Mouse (Mus musculus) testis, postnatal 10 days (tissue): Measurements from ENCODE around the gene Kcnd1.

Source experiments
- DNase-seq: peaks from one replicate; pipeline ENCODE4 v3.0.0; 2021; ENCODE audit warnings: low spot score

Gene Kcnd1

GRCm38 (mm10) chrX:7859191-7859753 is 37.2 kb downstream of the Kcnd1 start:
- DNase-seq = no peak

DNA sequence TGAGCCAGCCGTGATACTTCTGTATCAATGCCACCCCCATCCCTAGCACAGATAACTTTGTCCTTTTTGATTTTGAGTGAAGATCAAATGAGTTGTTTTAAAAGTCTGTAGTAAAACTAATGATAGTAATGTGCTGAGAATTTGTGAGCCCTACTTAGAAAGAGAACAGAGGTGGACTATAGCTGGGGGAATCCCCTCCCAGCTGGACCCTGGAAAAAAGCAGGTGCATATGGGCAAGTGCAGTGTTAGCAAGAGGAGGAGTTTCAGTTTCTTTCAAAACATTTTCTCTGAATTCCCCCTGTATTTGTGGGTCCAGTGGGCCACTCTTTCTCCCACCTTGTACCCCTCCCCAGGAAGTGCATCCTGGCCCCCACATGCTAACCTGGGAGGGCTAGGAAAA is 41.1 kb downstream of the Kcnd1 start:
- no peak for DNase-seq

GRCm38 (mm10) chrX:7864551-7864950 is 42.5 kb downstream of the Kcnd1 start:
- DNase-seq = no peak

DNA sequence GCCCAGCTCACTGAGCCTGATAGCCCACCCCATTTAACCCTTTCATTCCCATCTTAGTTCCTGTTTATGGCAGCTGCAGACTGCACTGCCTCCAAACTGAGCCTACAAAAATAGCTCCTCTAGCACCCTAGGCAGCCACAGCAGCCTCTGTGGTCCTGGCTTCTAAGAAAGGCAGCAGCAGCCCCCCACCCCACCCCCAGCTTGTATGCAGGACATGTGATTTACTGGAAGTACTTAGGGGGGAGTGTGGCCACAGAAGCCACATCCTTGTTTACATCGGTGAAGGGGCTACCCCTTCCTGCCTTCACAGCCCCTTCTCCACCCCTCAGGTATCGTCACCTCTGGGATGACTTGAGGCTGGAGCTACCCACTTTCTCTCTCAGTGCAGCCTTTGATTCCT is 43.3 kb downstream of the Kcnd1 start:
- no peak for DNase-seq

- no peak for DNase-seq
Observed at GRCm38 (mm10) chrX:7865786-7866185, 43.7 kb downstream of the Kcnd1 start.

DNA sequence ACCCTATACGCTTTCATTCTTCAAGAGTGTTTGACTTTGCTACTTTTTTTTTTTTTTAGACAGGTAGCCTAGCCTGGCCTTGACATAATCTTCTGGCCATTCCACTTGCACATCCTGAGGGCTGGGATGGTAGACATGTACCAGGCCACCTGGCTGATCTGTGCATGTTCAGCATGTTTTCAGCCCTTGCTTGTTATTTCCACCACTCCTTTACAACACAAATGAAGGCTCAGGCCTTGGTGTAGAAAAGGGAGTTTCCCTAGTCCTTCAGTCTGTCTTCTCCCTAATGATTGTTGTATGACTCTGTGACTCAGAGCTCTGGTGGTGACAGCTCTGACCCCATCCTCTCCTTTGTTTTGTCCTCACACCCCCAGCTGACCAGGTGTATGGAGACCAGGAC is 45.1 kb downstream of the Kcnd1 start:
- no peak for DNase-seq

DNA sequence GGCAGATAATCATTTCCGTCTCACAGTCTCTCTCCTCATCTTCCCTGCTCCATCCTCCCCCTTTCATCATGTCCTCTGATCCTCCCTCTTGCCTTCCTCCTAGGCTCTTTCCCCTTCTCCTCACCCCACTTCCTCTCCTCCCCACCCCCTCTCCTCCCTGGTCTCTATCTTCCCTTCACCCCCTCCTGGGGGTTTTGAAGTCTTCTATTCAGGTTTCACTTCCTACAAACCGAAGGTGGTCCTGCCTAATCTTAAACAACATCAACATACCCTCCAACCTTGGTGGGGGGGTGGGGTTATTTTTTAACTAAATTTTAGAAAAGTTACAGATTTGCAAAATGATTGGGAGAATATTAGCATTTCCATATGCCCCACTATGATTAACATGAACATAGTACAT is 46.4 kb downstream of the Kcnd1 start:
- DNase-seq = no peak

DNA sequence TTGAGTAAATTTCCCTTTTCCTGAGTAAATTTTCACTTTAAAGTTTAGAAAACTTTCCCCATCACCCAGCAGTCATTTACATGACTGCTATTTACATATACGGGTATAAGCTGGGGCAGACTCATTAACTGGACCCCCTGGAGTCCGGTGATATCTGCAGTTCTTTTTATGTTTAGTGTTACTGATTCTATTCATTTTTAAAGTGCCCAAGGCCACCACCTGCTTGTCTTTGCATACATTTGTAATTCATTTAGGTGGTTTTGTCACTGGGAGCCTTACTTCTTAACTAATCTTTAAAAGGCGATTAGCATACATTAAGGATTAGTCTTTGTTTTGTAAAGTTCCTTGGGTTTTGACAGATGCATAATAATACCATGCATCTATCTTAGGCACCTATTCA is 47.7 kb downstream of the Kcnd1 start:
- no peak for DNase-seq

GRCm38 (mm10) chrX:7878007-7878419 is 55.9 kb downstream of the Kcnd1 start, which contains the start of gene Pim2:
Gene Pim2, plus strand, starts transcription at chrX:7878262.
- peak; percentile 78 for DNase-seq

- no peak for DNase-seq
Observed at GRCm38 (mm10) chrX:7878495-7878894, 56.4 kb downstream of the Kcnd1 start.

- peak; percentile 60 for DNase-seq
Observed at GRCm38 (mm10) chrX:7879819-7880218, 57.7 kb downstream of the Kcnd1 start.

DNA sequence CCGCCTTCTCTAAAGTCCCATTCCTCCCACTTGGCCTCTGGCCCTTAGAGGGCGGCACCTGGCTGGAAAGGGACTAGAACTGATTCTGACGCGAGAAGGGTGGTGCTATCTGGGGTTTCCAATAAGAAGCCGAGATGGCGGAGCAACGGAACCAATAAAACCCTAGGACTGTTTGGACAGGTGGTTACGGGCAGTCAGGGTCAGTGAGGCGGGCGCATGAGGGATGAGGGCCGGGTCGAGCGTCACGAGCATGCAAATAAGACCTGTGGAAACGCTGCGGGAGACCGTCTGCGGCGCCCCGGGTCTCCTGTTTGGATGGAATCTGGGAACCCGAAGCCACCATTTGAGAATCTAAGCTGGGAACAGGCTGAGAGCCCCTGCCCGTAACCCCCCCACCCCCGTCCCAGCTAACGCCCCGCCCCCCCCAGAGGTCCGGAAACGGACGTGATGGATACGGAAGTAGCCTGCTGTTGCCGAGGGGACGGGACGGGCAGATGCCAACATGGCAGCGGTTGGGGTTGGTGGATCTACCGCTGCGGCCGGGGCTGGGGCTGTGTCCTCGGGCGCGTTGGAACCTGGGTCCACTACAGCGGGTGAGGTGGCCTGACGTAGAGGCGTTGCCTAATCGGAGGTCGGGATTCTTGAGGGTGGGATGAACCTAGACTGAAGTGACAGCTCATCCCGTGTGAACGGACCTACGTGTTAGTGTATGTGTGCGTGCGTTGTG is 61.9 kb downstream of the Kcnd1 start, which contains the start of gene Slc35a2:
TSS of gene Slc35a2 (plus strand) at position 188 of the 727 bp plus-strand sequence.
- DNase-seq = peak; percentile 85
